Mouse (Mus musculus) forebrain, embryonic 14.5 days (tissue): Measurements from ENCODE around the gene Brms1. TPM values are rescaled to one million over a fixed set of nuclear protein-coding genes. Genes with fewer than 3 reads are reported as not detected.

Experiments
- ATAC-seq: fragments of 200-750 bp; cut with Nextera tagmentation; 2 replicates; pipeline ENCODE4 v1.8.0; 2017; ENCODE audit warnings: mild to moderate bottlenecking, moderate library complexity
- DNase-seq: peaks from one replicate; pipeline ENCODE4 v3.0.0-alpha.2; 2015; ENCODE audit warnings: low spot score
- H3K27ac ChIP-seq: fragments of 300-500 bp; sonication (generic); 2 replicates; pipeline ENCODE4 v1.5.1; 2014; ENCODE audit warnings: low read depth, mild to moderate bottlenecking, control low read depth, low read length, moderate library complexity
- H3K27me3 ChIP-seq: fragments of 300-500 bp; sonication (generic); replicated peaks from 2 replicates; pipeline ENCODE4 v1.6.1; 2014; ENCODE audit warnings: low read length, control low read depth, mixed read lengths; ENCODE audit not compliant: control insufficient read depth, insufficient read depth
- H3K36me3 ChIP-seq: fragments of 300-500 bp; sonication (generic); 2 replicates; pipeline ENCODE4 v1.6.1; 2014; ENCODE audit warnings: low read length, control low read depth; ENCODE audit not compliant: control insufficient read depth, insufficient read depth
- H3K4me1 ChIP-seq: fragments of 300-500 bp; sonication (generic); 2 replicates; pipeline ENCODE4 v1.6.1; 2014; ENCODE audit warnings: antibody characterized with exemption, low read length, control low read depth; ENCODE audit not compliant: control insufficient read depth, insufficient read depth
- H3K4me2 ChIP-seq: fragments of 300-500 bp; sonication (generic); 2 replicates; pipeline ENCODE4 v1.6.1; 2014; ENCODE audit warnings: mild to moderate bottlenecking, control low read depth, low read length
- H3K4me3 ChIP-seq: fragments of 300-500 bp; sonication (generic); 2 replicates; pipeline ENCODE4 v1.5.1; 2014; ENCODE audit warnings: low read depth, low read length, control low read depth
- H3K9ac ChIP-seq: fragments of 300-500 bp; sonication (generic); 2 replicates; pipeline ENCODE4 v1.6.1; 2014; ENCODE audit warnings: mild to moderate bottlenecking, low read length, control low read depth, moderate library complexity
- H3K9me3 ChIP-seq: fragments of 300-500 bp; sonication (generic); replicated peaks from 2 replicates; pipeline ENCODE4 v1.6.1; 2016; ENCODE audit warnings: low read length, control low read depth, mixed read lengths; ENCODE audit not compliant: control insufficient read depth
- WGBS: fragments of 180-500 bp; shearing (Covaris S2); extraction: QIAGEN DNeasy Blood & Tissue Kit; methylation state at CpG from one replicate; pipeline ENCODE4 v1.1.7; 2014; 5-methylcytosine and 5-hydroxymethylcytosine counted together
- polyA plus RNA-seq: library from polyadenylated mRNA; unstranded; fragments of >200 nt; fragmentation: Nextera tagmentation; extraction: Ambion mirVana; gene quantifications from 2 replicates; pipeline ENCODE4 v1.2.1, GENCODE M21; 2014

Brms1 gene
- polyA plus RNA-seq, 1 experiment from 2014 or later, result 56.2 TPM

GRCm38 (mm10) chr19:5013138-5013537 is 28.0 kb upstream of the Brms1 start:
- Histone ChIP-seq H3K4me2 (no peak overlapping the region), H3K4me1 (no peaks in the 10 kb centered on the region), H3K4me3 (no peak overlapping the region), H3K9me3 (no peaks in the 10 kb centered on the region), H3K36me3 (no peaks in the 10 kb centered on the region), H3K9ac (no peak overlapping the region), H3K27ac (no peak overlapping the region), H3K27me3 (no peaks in the 10 kb centered on the region)
- ATAC-seq (no peak), DNase-seq (no peak)
- WGBS, result 61% methylated on average over 8 of the region's 8 CpGs

GRCm38 (mm10) chr19:5014961-5015398 is 26.2 kb upstream of the Brms1 start:
- whole genome bisulfite sequencing, result 13% methylated on average over 8 of the region's 8 CpGs
- H3K36me3 ChIP-seq, result no peaks in the 10 kb centered on the region
- no peaks in the 10 kb centered on the region; the same call in 1 of the 2 replicates for H3K27me3 ChIP-seq
- no peak overlapping the region for H3K9ac ChIP-seq
- DNase-seq (peak; percentile 66), ATAC-seq (no peak)
- H3K4me2 ChIP-seq, result no peak overlapping the region
- H3K27ac ChIP-seq, result no peak overlapping the region
- H3K4me3 ChIP-seq, result no peak overlapping the region
- no peaks in the 10 kb centered on the region for H3K9me3 ChIP-seq
- no peaks in the 10 kb centered on the region for H3K4me1 ChIP-seq

- H3K4me2 ChIP-seq, result no peak overlapping the region
Observed at GRCm38 (mm10) chr19:5016221-5016742, 24.9 kb upstream of the Brms1 start.

GRCm38 (mm10) chr19:5016782-5017181 is 24.4 kb upstream of the Brms1 start:
- Histone ChIP-seq H3K27me3 (no peaks in the 10 kb centered on the region; the same call in 1 of the 2 replicates), H3K9me3 (no peaks in the 10 kb centered on the region), H3K4me3 (no peak overlapping the region), H3K4me2 (no peak overlapping the region), H3K36me3 (no peaks in the 10 kb centered on the region), H3K4me1 (no peaks in the 10 kb centered on the region), H3K27ac (no peak overlapping the region), H3K9ac (no peak overlapping the region)
- 19% methylated on average over 12 of the region's 12 CpGs for WGBS
- no peak for ATAC-seq
- peak; percentile 79 for DNase-seq

More at GRCm38 (mm10) chr19:5016221-5016742, 24.9 kb upstream of the Brms1 start:
- Histone ChIP-seq H3K4me1 (no peaks in the 10 kb centered on the region), H3K27ac (no peak overlapping the region), H3K9ac (no peak overlapping the region), H3K9me3 (no peaks in the 10 kb centered on the region), H3K27me3 (no peaks in the 10 kb centered on the region; the same call in 1 of the 2 replicates), H3K4me3 (no peak overlapping the region), H3K36me3 (no peaks in the 10 kb centered on the region)
- WGBS, result 36% methylated on average over 10 of the region's 10 CpGs
- peak; percentile 57 for DNase-seq
- ATAC-seq, result peak; percentile 46; the same call in 1 of the 2 replicates

GRCm38 (mm10) chr19:5017611-5018010 is 23.5 kb upstream of the Brms1 start:
- Histone ChIP-seq H3K27ac (no peak overlapping the region), H3K4me3 (no peak overlapping the region), H3K36me3 (no peaks in the 10 kb centered on the region), H3K4me1 (no peaks in the 10 kb centered on the region), H3K9me3 (no peaks in the 10 kb centered on the region), H3K4me2 (no peak overlapping the region), H3K27me3 (no peaks in the 10 kb centered on the region; the same call in 1 of the 2 replicates), H3K9ac (no peak overlapping the region)
- DNase-seq (no peak), ATAC-seq (no peak)
- 88% methylated on average over 4 of the region's 4 CpGs for WGBS

- Histone ChIP-seq H3K4me3 (no peak overlapping the region), H3K27ac (no peak overlapping the region), H3K9ac (no peak overlapping the region), H3K9me3 (no peaks in the 10 kb centered on the region), H3K4me2 (no peak overlapping the region), H3K4me1 (no peaks in the 10 kb centered on the region), H3K36me3 (no peaks in the 10 kb centered on the region), H3K27me3 (no peaks in the 10 kb centered on the region; the same call in 1 of the 2 replicates)
- ATAC-seq (no peak), DNase-seq (no peak)
- WGBS, result 83% methylated on average over 3 of the region's 3 CpGs
Observed at GRCm38 (mm10) chr19:5018191-5018590, 23.0 kb upstream of the Brms1 start.

GRCm38 (mm10) chr19:5021416-5021815 is 19.7 kb upstream of the Brms1 start:
- no peaks in the 10 kb centered on the region; the same call in 1 of the 2 replicates for H3K27me3 ChIP-seq
- H3K9ac ChIP-seq, result no peak overlapping the region
- ATAC-seq (no peak), DNase-seq (peak; percentile 33)
- no peak overlapping the region for H3K4me3 ChIP-seq
- no peaks in the 10 kb centered on the region for H3K4me1 ChIP-seq
- no peaks in the 10 kb centered on the region for H3K36me3 ChIP-seq
- H3K9me3 ChIP-seq, result no peaks in the 10 kb centered on the region
- WGBS, result 75% methylated on average over 2 of the region's 2 CpGs
- H3K4me2 ChIP-seq, result no peak overlapping the region
- H3K27ac ChIP-seq, result no peak overlapping the region

- under 1% methylated on average over 62 of the region's 62 CpGs for WGBS
- ATAC-seq (peak; percentile 94), DNase-seq (peak; percentile 95)
- Histone ChIP-seq H3K4me2 (peak within 1 kb of the TSS; percentile 78), H3K9me3 (no peaks in the 10 kb centered on the region), H3K4me1 (no peaks in the 10 kb centered on the region), H3K27ac (peak within 1 kb of the TSS; percentile 89), H3K9ac (peak within 1 kb of the TSS; percentile 84), H3K27me3 (no peaks in the 10 kb centered on the region), H3K36me3 (peaks cover 15% of the 10 kb centered on the region), H3K4me3 (peak within 1 kb of the TSS; percentile 72)
Observed at GRCm38 (mm10) chr19:5023621-5024479, 17.3 kb upstream of the Brms1 start, which contains the start of gene Slc29a2. Slc29a2 (plus strand) TSS chr19:5023860.

GRCm38 (mm10) chr19:5026111-5026510 is 15.0 kb upstream of the Brms1 start:
- DNase-seq, result no peak

More at GRCm38 (mm10) chr19:5026111-5026510, 15.0 kb upstream of the Brms1 start:
- ATAC-seq, result no peak
- H3K4me1 ChIP-seq, result no peaks in the 10 kb centered on the region
- no peak overlapping the region for H3K27ac ChIP-seq
- no peaks in the 10 kb centered on the region for H3K9me3 ChIP-seq
- H3K4me2 ChIP-seq, result no peak overlapping the region
- peaks cover 37% of the 10 kb centered on the region for H3K36me3 ChIP-seq
- no peak overlapping the region for H3K9ac ChIP-seq
- 90% methylated on average over 8 of the region's 8 CpGs for WGBS
- H3K4me3 ChIP-seq, result no peak overlapping the region
- no peaks in the 10 kb centered on the region for H3K27me3 ChIP-seq
